Mouse (Mus musculus): ENCODE data around the gene Bglap2. TPM values are rescaled to one million over a fixed set of nuclear protein-coding genes. Genes with fewer than 3 reads are reported as not detected.
A peak's percentile ranks its signal among the peaks of the same experiment; 100 is the strongest.

Gene Bglap2
- polyA plus RNA-seq, 1 experiment from 2014 or later: not detected

- Histone ChIP-seq H3K9ac (replicated peaks; ENCODE audit: low read length) (peak overlapping the region; percentile 80), H3K4me2 (replicated peaks; ENCODE audit: low read depth, low read length) (peak overlapping the region; percentile 69), H3K27ac (ENCODE audit: low read length) (peak overlapping the region; percentile 97), H3K4me1 (ENCODE audit: insufficient read depth, low read length) (peaks cover 28% of the 10 kb centered on the region), H3K4me3 (ENCODE audit: low read length) (peak overlapping the region; percentile 87), H3K9me3 (ENCODE audit: low read length) (no peaks in the 10 kb centered on the region), H3K36me3 (ENCODE audit: insufficient read depth, low read length) (no peaks in the 10 kb centered on the region), H3K27me3 (ENCODE audit: insufficient read depth, low read length) (no peaks in the 10 kb centered on the region)
- WGBS: 32% methylated on average over 3 of the region's 3 CpGs
- no peak for ATAC-seq (ENCODE audit: low FRiP score, low TSS enrichment)
Measured at GRCm38 (mm10) chr3:88334902-88335435, 43.5 kb downstream of the Bglap2 start.

DNA sequence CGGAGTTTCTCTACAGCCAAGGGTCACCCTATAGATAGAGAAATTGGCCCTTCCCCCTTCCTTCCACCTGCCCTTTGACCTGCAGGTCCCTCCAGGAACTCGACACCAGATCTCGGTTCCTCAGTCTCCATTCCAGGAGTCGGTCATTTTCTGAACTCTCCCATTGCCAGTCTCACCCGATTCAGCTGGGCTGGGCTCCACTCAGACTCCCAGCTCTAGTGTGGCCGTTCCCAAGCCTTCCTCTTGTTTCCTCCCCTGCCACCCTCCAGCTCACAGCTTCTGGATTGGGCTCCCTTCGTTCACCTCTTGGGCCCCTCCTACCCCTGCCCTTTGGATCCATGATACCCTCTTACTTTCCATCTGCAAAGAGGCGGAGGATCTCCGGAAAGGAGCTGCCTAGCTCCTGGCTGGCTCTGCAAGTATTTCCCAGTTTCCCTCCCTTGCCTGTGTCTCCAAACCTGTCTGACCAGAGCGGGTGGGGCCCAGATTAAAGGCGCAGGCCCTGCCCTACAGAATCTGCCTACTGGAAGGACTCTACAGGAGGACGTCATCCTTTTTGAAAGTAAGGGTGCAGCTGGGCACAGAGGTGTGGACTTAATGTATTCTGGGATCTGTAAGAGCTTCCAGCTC is 44.4 kb downstream of the Bglap2 start:
- Histone ChIP-seq H3K27ac (ENCODE audit: low read length) (peak overlapping the region; percentile 52; the same call in 1 of the 2 replicates), H3K9ac (replicated peaks; ENCODE audit: low read length) (peak overlapping the region; percentile 60), H3K9me3 (ENCODE audit: low read length) (no peaks in the 10 kb centered on the region), H3K4me2 (replicated peaks; ENCODE audit: low read depth, low read length) (peak overlapping the region; percentile 69), H3K4me1 (ENCODE audit: insufficient read depth, low read length) (peaks cover 28% of the 10 kb centered on the region), H3K27me3 (ENCODE audit: insufficient read depth, low read length) (no peaks in the 10 kb centered on the region), H3K36me3 (ENCODE audit: insufficient read depth, low read length) (no peaks in the 10 kb centered on the region), H3K4me3 (ENCODE audit: low read length) (peak overlapping the region; percentile 27)
- no peak for ATAC-seq (ENCODE audit: low FRiP score, low TSS enrichment)
- 40% methylated on average over 12 of the region's 12 CpGs for WGBS

DNA sequence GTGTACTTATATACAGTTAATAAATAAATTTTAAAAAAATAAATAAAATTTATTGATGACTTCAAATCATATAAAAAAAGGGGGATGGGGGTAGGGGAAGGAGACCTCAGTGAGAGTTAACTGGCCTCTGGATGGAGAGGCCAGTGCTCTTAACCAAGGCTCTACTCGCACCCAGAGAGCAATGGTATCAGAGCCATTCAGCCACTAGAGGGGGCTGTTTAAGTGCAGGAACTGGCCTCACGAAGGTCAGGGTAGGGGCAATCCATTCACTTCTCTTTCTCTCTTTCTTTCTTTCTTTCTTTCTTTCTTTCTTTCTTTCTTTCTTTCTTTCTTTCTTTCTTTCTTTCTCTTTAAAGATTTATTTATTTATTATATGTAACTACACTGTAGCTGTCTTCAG is 47.2 kb downstream of the Bglap2 start:
- H3K4me2 ChIP-seq (replicated peaks; ENCODE audit: low read depth, low read length): no peak overlapping the region
- no peak for ATAC-seq (ENCODE audit: low FRiP score, low TSS enrichment)
- no peak overlapping the region for H3K9ac ChIP-seq (replicated peaks; ENCODE audit: low read length)
- no peak overlapping the region for H3K4me3 ChIP-seq (ENCODE audit: low read length)
- H3K36me3 ChIP-seq (ENCODE audit: insufficient read depth, low read length): peaks cover 8% of the 10 kb centered on the region; the same call in 1 of the 2 replicates
- WGBS: 42% methylated on average over 2 of the region's 2 CpGs
- no peak overlapping the region for H3K27ac ChIP-seq (ENCODE audit: low read length)
- peaks cover 13% of the 10 kb centered on the region for H3K4me1 ChIP-seq (ENCODE audit: insufficient read depth, low read length)
- H3K9me3 ChIP-seq (ENCODE audit: low read length): no peaks in the 10 kb centered on the region
- H3K27me3 ChIP-seq (ENCODE audit: insufficient read depth, low read length): no peaks in the 10 kb centered on the region

DNA sequence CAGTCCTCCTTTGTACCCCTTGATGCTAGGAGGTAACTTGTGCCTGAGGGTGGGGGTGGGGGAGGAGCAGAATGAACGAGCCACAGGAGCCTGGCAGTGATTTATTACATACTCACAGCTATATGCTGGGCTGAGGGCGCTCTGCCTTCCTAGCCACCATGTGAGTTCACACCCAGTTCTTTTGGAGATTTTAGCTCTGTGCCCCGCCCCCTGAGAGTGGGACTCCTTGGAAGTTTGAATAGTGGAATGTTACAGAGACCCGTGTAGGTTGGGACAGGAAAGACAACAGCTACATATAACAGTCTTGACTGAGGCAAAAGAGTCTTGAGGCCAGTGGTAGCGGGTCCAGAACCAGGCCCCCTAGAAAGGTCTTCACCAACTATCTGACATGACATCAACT is 49.5 kb downstream of the Bglap2 start:
- Histone ChIP-seq H3K4me1 (ENCODE audit: insufficient read depth, low read length) (peaks cover 16% of the 10 kb centered on the region), H3K27ac (ENCODE audit: low read length) (no peak overlapping the region), H3K4me2 (replicated peaks; ENCODE audit: low read depth, low read length) (no peak overlapping the region), H3K36me3 (ENCODE audit: insufficient read depth, low read length) (peaks cover 8% of the 10 kb centered on the region; the same call in 1 of the 2 replicates), H3K9ac (replicated peaks; ENCODE audit: low read length) (no peak overlapping the region), H3K4me3 (ENCODE audit: low read length) (no peak overlapping the region), H3K9me3 (ENCODE audit: low read length) (no peaks in the 10 kb centered on the region), H3K27me3 (ENCODE audit: insufficient read depth, low read length) (no peaks in the 10 kb centered on the region)
- 50% methylated on average over 5 of the region's 5 CpGs for WGBS
- no peak for ATAC-seq (ENCODE audit: low FRiP score, low TSS enrichment)

Other genes with a start within 250 kb of the Bglap2 start
- 16.9 and 20.2 TPM in 2 replicates for gene Mef2d, start 236.3 kb downstream of the Bglap2 start, polyA plus RNA-seq (2015; fragmentation: Nextera tagmentation; extraction: Ambion mirVana)
- 11.5 and 13.5 TPM in 2 replicates for gene Rhbg, start 124.0 kb downstream of the Bglap2 start, polyA plus RNA-seq (2015; fragmentation: Nextera tagmentation; extraction: Ambion mirVana)
- 0.15 and 2.2 TPM in 2 replicates for gene Gm38392, start 91.5 kb downstream of the Bglap2 start, polyA plus RNA-seq (2015; fragmentation: Nextera tagmentation; extraction: Ambion mirVana)
- gene Tsacc, start 81.7 kb downstream of the Bglap2 start, polyA plus RNA-seq (2015; fragmentation: Nextera tagmentation; extraction: Ambion mirVana): 12.3 and 15.3 TPM in 2 replicates
- gene Cct3, start 81.6 kb downstream of the Bglap2 start, polyA plus RNA-seq (2015; fragmentation: Nextera tagmentation; extraction: Ambion mirVana): 575 and 599 TPM in 2 replicates
- gene Glmp, start 53.7 kb downstream of the Bglap2 start, polyA plus RNA-seq (2015; fragmentation: Nextera tagmentation; extraction: Ambion mirVana): 273 and 278 TPM in 2 replicates
- gene Tmem79, start 42.6 kb downstream of the Bglap2 start, polyA plus RNA-seq (2015; fragmentation: Nextera tagmentation; extraction: Ambion mirVana): 7.8 and 7.9 TPM in 2 replicates
- 54.7 and 61.8 TPM in 2 replicates for gene Smg5, start 42.4 kb downstream of the Bglap2 start, polyA plus RNA-seq (2015; fragmentation: Nextera tagmentation; extraction: Ambion mirVana)
- gene Paqr6, start 14.1 kb downstream of the Bglap2 start, polyA plus RNA-seq (2015; fragmentation: Nextera tagmentation; extraction: Ambion mirVana): 19.1 and 22.1 TPM in 2 replicates
- gene Bglap3, start 6.0 kb downstream of the Bglap2 start, polyA plus RNA-seq (2015; fragmentation: Nextera tagmentation; extraction: Ambion mirVana): 0.22 and 0.71 TPM in 2 replicates
- gene Bglap, start 5.8 kb upstream of the Bglap2 start, polyA plus RNA-seq (2015; fragmentation: Nextera tagmentation; extraction: Ambion mirVana): 0.56 TPM in 1 of 2 replicates, not detected in the other
- gene Pmf1, start 31.6 kb upstream of the Bglap2 start, polyA plus RNA-seq (2015; fragmentation: Nextera tagmentation; extraction: Ambion mirVana): 144 and 152 TPM in 2 replicates
- 21.7 and 22.2 TPM in 2 replicates for gene Slc25a44, start 46.4 kb upstream of the Bglap2 start, polyA plus RNA-seq (2015; fragmentation: Nextera tagmentation; extraction: Ambion mirVana)
- gene Sema4a, start 82.5 kb upstream of the Bglap2 start, polyA plus RNA-seq (2015; fragmentation: Nextera tagmentation; extraction: Ambion mirVana): 19.6 and 25.3 TPM in 2 replicates
- gene Lmna, start 131.3 kb upstream of the Bglap2 start, polyA plus RNA-seq (2015; fragmentation: Nextera tagmentation; extraction: Ambion mirVana): 89.9 and 100 TPM in 2 replicates
- 18.6 and 20.7 TPM in 2 replicates for gene Mex3a, start 153.7 kb upstream of the Bglap2 start, polyA plus RNA-seq (2015; fragmentation: Nextera tagmentation; extraction: Ambion mirVana)
- gene Rab25, start 169.6 kb upstream of the Bglap2 start, polyA plus RNA-seq (2015; fragmentation: Nextera tagmentation; extraction: Ambion mirVana): 17.3 and 23.9 TPM in 2 replicates
- 189 and 207 TPM in 2 replicates for gene Lamtor2, start 174.4 kb upstream of the Bglap2 start, polyA plus RNA-seq (2015; fragmentation: Nextera tagmentation; extraction: Ambion mirVana)
- 52.7 and 57.8 TPM in 2 replicates for gene Ubqln4, start 175.1 kb upstream of the Bglap2 start, polyA plus RNA-seq (2015; fragmentation: Nextera tagmentation; extraction: Ambion mirVana)
- 269 and 323 TPM in 2 replicates for gene Ssr2, start 197.2 kb upstream of the Bglap2 start, polyA plus RNA-seq (2015; fragmentation: Nextera tagmentation; extraction: Ambion mirVana)
- 103 and 119 TPM in 2 replicates for gene Arhgef2, start 227.3 kb upstream of the Bglap2 start, polyA plus RNA-seq (2015; fragmentation: Nextera tagmentation; extraction: Ambion mirVana)